Mouse (Mus musculus): Measurements from ENCODE around the gene Sntb2.
"Not testable (repeated sequence)": the region's sequence is repeated elsewhere in the genome, so short reads cannot be mapped to it uniquely, and the experiment has no call there.

The Sntb2 gene

DNA sequence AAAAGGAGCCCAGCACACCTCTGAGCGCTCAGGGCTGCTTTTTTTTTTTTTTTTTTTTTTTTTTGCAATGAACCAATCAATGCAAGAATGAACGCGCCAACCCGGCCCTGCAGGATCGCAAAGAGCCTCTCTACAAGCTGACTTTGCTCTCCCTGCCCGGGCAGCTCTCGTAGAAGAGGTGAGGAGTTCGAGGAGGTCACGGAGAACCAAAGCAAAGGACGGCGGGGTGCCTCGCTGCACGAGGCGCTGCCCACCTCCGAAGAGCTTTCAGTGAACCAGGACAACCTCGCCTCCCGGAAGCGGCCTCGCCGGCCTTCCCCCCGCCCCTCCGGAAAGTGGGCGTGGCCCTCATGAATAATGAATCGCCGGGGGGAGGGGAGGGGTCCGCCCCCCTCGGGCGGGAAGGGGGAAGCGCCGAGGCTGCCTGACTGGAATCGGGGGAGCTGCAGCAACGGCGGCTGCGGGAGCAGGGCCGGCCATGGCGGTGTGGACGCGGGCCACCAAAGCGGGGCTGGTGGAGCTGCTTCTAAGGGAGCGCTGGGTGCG lies at the start of gene Sntb2:
Gene Sntb2, plus strand, starts transcription at position 427 of the 546 bp plus-strand sequence.
- peak; percentile 87 to 95 for DNase-seq

DNA sequence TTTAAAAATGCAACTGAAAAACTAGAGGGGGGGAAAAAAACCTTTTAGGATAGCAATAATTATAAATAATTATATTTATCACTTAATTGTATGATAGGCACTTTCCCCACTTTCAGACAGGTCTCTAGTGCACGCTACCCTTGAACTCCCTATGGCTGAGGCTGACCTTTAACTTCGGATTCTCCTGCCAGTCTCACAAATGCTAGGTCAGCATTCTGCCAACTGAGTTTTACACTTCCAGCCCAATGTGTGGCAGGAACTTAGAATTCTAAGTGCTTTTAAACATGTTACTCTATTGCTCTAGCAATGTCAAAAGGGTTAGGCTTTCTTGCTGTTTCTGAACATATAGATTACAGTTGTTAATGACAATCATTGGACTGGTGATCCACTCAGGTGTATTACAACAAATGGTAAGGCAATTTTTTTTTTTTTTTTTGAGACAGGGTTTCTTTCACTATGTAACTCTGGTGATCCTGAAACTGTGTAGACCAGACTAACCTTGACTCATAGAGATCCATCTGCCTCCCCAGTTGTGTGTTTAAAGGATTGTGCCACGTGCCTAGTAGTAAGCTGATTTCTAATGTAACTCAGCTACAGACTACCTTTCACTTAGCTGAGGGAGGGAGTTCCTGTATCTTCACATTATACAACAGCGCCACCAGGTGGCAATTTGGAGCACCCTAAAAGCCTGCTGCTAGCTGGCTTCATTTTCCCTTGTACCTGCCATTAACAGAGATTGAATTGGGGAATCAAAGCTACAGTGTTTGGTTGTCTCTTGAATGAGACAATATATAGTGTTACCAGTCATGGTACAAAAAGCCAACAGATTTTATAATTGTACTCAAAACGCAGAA lies 48.0 kb upstream of the Sntb2 start:
- DNase-seq = peak; percentile 31 to 73

DNA sequence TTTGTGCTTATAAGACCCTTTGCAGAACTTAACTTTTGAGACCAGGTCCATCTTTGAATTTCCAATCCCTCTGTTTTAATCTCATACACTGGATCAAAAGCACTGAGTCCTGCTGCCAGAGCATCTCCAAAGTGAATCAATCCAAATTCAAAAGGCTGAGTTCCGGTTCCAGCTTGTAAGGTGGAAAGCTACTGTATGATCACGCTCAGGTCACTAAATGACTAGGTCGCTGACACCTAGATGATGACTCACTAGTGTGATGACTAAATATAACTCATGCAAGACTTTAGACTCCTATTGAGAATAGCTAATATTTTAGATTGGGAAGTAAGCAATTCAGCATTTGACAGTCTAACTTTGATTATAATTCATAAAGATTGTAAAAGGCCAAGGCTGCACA lies 46.7 kb upstream of the Sntb2 start:
- no peak for DNase-seq

DNA sequence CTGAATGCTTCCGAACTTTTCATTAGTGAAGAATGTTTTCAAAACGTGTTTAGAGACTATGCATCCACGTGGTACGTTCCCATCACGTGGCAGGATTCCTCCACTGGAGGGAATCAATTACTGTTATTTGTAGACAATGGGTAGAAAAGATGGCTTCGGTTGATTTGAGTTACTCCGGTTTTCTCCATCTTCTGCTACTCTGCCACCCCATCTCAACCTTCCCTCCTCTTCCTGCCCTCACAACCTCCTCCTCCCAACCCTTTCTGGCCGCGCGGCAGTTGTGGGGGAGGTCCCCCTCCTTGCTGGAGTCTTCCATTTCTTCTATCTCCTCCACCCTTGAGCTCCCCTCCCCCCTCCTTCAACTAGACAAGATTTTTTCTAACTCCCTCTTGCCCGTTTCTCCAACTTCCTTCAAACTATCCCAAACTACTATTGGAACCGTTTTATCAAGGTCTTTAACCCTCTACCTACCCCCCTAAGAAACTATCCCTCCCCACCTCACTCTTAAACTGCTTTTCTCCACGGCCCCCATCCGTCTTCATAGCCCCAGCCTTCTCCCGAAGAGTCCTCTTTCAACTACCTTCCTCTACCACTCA lies 43.2 kb upstream of the Sntb2 start:
- DNase-seq = no peak

DNA sequence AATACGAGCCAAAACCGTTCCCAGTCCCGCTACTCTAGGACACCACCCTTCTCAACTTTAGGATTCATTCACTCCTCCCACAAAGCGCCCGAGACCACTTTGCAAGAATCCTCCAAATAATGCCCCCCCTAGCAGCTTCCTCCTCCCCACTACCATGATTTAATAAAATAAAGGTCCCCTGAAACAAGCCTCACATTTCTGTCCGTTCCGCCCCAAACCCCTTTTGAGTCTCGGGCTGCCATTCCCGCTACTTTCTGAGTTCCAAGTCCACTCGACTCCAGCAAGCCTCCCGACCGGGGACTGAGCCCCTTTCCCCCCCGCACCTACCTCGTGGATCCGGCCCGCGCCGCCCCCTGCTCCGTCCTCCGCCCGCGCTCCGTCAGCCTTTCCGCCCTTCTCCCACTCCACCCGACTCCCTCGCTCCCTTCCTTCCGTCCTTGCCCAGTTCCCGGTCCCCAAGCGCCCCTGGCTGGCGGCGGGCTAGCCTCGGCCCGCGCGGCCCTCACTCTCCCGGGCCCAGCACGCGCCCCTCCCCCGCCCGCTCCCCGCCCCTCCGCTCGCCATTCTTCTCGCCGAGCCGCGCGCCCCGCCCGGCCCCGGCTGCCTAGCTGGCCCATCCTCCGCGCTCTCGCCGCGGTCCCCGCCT lies 42.6 kb upstream of the Sntb2 start:
- DNase-seq = no peak

DNA sequence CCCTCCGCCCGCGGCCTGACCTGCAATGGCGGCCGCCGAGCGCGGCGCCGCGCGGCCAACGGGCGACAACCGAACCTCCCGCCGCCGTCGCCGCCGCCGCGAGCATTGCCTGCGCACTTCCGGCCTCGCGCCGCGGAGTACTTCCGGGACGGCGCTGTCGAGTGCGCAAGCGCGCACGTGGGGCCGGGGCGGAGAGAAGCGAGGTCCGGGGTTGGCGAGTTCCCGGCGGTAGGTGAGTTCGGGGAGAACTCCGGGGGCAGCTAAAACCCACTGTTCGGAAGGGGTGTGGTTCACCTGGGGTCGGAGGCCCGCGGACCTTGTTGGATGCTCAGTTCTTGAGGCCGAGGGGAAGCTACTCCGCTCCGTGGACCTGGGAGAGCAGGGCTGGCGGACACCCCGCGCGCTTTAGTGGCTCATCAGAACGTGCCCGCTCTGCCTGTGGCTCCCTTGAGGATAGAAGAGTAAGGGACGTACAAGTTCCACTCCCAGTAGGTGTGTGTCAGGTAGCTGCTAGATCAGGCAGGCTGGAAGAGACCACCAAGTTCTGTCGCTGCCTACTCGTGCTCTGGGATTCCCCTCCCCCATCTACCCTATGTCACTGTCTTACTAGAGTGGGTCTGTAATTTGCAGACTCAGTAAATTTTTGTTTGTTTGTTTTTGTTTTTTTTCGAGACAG lies 41.9 kb upstream of the Sntb2 start, which contains the start of gene Utp4:
Gene Utp4, plus strand, starts transcription at position 156 of the 676 bp plus-strand sequence.
- peak; percentile 79 to 84 for DNase-seq

DNA sequence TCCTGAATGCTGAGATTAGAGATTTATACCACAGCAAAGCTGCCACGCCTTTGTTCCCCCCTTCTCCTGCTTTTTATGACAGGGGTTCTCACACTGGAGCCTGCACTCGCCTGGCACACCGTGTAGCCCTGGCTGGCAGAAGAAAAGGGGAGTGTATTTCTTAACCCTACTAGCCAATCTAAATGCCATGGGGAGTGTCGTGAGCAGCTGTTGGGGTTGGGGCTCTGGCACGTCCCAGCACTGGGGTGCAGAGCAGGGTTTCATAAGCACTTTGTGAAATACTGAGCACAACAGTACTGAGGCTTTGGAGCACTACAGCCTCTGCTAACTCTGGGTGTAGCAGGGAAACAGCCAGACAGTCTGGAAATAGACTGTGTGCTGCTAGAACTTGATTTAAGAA lies 36.1 kb upstream of the Sntb2 start:
- no peak for DNase-seq

DNA sequence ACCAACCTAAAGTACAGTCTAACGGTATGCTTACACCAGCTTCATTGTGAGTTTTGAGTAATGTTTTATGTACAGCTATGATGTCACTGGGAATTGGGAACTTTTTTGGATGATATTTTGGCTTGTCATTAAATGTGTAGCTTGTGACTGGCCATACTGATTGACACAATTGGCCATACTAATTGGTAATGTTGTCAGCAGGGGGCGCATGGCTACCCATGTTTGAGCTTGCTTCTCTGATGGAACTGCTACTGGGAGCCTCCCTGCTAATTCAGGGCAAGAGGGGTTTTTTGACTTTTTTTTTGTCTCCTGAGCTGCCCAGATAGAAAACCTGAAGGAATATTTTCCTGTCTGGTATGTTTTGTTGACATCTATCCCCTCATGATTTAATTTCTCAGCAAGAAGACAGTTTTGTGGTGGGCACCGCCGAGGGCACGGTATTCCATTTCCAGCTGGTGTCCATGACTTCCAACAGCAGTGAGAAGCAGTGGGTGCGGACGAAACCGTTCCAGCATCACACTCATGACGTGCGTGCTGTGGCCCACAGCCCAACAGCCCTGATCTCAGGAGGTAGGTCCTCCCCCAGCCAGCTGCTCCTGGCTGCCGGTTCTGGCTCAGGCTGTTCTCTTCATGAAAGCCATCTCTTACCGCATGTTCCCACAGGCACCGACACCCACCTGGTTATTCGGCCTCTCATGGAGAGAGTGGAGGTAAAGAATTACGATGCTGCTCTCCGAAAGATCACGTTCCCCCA lies 29.6 kb upstream of the Sntb2 start:
- peak; percentile 30 to 66 for DNase-seq

DNA sequence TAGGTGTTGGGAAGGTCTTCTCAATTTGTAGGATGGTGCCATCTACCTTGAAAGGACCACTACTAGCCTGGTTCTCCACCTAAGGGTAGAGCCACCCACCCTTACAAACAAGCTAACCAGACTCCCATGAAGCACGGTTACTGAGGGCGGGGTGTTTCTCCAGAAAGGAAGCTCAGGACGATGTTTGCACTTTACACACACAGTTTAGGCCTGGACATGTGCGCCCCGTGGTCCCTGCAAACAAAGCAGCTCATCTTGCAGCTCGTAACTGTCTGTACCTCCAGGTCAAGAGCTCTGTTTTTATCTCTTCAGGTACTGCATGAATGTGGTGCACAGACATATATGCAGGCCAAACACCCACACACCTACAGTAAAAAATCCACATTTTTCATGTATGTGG lies 28.9 kb upstream of the Sntb2 start:
- DNase-seq = no peak

DNA sequence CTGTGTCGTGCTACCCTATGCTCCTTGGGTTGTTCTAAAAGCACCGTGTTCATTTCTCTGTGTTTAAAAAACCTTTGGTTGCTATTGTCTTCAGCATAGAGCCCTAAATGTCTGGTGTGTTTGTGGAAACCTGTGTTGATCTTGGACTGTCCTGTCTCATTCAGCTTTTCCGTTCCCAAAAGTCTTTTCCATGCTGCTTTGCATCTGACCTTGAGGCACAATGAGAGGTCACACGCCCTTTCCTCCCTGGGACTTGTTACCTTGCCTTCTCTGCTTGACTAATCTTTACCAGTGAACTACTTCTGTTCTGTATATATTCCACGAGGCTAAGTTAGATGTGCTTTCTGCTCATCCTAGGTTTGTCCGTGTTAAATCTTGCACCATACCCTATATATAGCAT lies 28.1 kb upstream of the Sntb2 start:
- DNase-seq = no peak

DNA sequence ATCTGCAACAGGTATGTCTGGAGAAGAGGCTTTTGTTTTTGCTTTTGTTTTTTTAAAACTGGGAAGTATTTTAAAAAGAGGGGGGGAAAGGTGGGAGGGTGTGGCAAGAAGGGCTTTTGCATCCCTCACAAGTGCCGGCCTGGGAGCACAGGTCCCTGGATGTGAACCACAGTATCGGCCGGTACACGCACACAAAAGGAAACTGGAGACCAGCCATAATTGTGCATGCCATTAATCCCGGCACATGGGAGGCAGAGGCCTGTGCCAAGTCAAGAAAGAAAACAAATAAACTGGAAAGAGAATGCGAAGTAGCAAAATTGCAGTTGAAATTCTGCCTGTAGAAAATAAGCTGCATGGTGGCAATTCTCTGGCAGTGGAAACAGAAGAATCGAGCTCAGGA lies 27.3 kb upstream of the Sntb2 start:
- DNase-seq = no peak

DNA sequence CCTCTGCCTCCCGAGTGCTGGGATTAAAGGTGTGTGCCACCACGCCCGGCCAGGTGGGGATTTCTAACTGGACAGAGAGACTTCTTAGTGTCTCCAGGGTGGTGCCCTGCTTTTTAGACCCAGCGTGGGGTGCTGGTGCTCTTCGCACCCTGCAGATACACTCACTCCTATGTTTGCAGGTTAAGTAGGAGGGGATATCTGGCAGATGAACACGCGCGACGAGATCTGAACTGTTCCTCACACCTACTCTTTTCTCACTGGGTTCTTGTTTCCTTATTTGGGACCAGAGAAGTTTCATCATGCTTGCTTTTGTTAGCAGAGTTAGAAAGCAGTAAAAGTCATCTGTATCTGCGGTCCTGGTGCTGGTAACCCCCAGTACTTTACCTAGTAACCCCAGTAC lies 21.9 kb upstream of the Sntb2 start:
- DNase-seq = no peak

DNA sequence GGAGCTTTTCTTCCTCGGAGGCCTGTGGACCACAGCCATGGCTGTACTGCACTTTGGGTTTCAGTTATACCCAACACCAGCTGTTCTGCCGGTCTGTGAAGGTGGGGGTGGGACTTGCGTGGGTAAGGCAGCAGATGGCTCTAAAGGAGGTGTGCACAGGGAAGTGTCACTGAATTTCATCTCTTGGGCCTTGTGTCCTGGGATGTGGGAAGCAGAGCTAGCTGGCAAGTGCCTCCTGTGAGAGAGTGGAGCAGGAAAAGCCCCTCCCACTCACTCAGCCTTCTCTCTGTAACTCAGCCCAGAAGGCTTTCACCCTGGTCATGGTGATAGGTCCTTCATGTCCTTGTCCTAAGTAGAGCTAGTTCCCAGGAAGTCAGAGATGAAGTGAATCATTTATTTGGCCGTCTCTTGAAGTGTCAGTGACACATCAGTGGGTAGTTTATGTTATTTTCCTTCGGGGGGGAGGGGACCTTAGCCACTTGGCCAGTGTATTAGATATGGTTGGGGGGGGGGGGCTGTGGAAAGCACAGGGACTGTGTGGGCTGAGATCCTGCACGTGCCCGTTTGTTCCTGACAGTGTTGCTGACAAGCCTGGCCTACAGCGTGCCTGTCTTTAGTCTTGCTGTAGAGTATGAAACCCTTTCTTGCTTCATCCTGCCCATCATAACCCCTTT lies 15.7 kb upstream of the Sntb2 start:
- no peak for DNase-seq

DNA sequence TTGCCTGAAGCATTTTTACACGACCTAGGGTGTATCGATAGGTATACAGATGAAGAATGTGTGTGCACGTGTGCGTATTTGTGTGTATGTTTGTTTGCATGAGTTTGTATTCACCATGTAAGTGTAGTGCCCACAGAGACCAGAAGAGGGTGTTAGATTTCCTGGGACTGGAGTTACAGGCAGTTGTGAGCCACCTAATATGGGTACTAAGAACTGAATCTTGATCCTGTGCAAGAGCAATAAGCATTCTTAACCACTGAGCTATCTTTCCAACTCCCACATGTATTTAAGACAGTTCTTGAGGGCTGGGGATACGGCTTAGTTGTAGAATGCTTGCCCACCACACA lies 15.2 kb upstream of the Sntb2 start:
- no peak for DNase-seq

DNA sequence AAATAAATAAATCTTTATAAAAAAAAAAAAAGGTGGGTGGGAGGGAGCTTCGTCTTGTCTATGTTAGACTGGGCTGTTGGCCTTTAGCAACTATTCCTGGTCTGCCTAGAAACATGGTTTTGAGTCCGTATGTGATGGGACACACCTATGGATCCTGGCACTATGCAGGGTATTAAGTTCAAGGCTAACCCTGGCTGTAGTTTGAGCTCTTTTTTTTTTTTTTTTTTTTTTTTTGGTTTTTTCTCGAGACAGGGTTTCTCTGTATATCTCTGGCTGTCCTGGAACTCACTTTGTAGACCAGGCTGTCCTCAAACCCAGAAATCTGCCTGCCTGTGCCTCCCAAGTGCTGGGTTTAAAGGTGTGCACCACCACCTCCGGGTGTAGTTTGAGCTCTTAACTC lies 11.5 kb upstream of the Sntb2 start:
- DNase-seq = no peak

DNA sequence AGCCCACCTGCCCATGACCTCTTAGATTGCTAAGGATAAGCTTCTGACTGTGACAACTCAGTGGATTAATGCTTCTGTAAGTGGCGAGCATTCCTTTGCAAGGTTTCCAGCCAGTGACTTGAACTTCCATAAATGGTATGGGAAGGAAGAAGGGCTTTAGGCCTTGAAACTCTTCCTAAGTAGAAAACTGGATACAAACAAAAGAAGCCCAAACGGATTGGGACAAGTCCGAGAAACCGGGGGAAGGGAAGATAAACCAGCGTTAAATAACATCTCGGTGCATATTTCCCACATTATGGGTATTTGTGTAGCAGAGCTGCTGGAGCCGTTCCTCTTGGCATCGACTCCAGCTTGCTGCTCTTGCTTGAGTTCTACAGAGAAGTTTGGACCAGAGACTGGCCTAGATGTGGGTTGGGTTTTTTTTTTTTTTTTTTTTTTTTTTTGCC lies 10.6 kb upstream of the Sntb2 start:
- DNase-seq = no peak

DNA sequence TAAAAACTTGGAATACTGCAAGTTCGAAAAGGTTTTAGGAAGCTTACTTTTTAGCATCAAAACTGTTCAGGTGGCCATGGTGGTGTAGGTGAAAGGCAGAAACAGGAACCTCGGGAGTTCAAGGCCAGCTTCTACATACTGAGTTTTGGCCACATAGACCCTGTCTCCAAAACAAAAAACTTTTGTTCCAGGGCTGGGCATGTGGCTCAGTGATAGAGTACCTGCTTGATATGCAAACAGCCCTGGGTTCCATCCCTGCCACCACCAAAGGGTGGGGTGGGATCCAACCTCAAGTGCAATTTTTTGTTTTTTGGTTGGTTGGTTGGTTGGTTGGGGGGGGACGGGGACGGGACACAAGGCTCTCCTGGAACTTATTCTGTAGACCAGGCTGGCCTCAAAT lies 10.1 kb upstream of the Sntb2 start:
- DNase-seq = no peak

DNA sequence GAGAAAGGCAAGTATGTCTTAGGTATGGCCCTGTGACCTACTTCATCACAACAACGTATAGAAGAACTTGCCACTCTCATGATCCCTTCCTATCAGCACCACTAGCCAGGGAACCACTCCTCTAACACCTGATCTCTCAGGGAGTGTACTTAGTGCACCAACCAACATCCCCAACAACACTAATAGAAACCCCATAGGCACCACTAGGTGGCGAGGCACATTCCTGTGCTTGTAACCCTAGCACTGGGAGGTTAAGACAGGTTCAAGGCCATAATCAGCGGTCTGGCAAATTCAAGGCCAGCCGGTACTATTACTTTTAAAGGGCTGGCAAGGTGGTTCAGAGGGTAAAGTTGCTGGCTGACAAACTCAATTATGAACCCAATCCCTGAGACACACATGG lies 8.3 kb upstream of the Sntb2 start:
- DNase-seq = peak in 1 of 2 experiments; percentile 32

DNA sequence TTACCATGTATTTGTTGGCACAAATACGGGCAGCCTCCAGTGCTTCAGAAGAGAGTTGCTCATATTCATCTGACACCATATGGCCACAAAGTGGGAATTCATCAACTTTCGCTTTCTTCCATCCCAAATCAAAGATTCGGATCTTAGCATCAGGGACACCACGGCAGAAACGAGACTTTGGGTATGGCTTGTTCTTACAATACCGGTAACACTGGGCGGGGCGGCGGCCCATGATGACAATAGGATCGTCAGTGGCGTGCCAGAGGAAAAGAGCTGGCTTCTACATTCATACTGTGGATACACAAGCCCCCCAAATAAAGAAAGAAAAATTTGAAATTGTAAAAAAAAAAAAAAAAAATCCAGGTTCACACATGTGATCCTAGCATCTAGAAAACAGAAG lies 7.4 kb upstream of the Sntb2 start:
- not testable (repeated sequence) for DNase-seq

DNA sequence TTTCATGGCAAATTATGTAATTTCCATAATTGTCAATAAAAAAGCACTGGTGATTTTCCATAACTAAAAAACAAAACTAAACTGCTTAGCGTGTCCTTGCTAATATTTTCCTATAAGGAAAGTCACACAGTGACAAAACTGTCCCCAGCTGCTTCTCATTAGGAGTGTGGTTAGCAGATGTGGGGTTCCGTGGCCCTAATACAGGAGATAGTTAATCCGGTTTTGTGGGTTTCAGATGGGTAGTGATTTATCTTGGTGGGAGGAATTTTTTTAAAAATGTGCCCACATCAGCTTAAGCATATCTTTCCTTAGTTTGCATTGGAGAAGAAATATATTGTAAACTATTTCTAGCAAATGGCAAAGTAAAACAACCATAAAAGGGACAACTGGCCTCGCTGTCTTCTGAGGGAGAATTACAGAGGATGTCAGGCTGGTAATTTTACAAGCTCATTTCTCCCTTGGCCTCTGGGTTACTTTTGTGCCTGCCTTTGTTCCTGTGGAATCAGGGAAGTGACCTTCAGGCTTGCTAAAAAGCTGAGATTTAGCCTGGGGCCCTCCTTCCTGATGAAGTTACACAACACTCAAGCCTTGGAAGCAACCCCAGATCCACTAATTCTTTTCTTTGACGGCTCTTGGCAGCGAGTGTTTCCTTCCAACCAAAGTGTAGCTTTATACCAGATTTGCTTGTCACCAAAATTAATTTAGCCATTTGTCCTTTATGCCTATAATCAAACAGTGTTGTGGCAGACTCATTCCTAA lies 6.2 kb upstream of the Sntb2 start:
- DNase-seq = no peak

DNA sequence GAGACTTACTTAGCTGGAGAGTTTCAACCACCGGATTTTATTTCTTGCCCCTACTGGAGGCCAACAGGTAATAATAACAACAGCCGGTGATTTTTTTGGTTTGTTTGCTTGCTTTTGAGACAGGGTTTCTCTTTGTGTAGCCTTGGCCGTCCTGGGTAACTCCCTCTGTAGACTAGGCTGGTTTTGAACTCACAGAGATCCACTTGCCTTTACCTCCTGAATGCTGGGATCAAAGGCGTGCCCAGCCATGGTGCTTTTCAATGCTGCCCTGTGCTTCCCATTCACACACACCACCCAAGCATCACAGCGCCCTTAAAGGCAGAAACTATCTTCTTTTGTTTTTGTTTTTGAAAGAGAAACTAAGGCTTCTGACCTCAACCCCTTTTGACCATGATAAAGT lies 5.6 kb upstream of the Sntb2 start:
- no peak for DNase-seq
